Mouse (Mus musculus) right cerebral cortex, postnatal 10 days (tissue): ENCODE results near the gene Ankrd13a.
A peak's percentile ranks its signal among the peaks of the same experiment; 100 is the strongest.

Source experiments
- DNase-seq, 2 experiments: peaks; one replicate each; pipeline ENCODE4 v3.0.0; 2021; ENCODE audit warnings: low spot score in 2 of 2

The Ankrd13a gene

GRCm38 (mm10) chr5:114797253-114797652 is 22.8 kb downstream of the Ankrd13a start:
- DNase-seq = no peak

DNA sequence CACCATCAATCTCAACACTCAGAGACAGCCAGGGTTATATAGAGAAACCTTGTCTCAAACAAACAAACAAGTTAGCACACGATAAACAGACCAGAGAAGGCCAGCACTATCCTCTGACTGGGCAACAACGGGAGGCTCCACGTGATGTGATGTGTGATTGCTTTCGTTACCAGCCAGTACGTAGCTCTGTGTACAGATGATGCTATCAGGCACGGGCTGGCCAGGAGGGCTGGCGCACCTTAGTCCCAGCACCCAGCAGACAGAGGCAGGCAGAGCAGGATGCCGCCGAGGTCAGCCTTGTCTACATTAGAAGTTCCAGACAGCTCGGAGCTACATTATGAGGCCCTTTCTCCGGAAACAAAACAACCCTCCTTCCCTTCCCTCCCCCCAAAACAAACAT is 25.4 kb downstream of the Ankrd13a start:
- DNase-seq = no peak

DNA sequence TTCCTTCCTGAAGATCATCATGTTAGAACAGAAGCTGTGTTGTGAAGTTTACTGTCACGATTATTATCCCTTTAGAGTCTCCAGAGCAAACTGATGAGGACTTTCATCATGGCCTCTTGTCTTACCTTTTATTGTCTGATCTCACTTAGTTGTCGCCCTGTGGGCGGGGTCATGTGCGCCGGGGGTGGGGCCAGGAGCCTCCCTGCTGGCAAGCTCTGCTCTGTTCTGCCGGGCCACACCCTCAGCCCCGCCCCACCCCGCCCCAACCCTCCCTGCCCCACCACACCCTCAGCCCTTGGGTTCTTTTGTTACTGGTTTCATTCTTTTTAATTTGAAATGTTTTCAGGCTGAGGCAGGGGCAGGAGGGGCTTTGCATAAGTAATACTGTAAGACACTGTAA is 26.6 kb downstream of the Ankrd13a start:
- DNase-seq = no peak

DNA sequence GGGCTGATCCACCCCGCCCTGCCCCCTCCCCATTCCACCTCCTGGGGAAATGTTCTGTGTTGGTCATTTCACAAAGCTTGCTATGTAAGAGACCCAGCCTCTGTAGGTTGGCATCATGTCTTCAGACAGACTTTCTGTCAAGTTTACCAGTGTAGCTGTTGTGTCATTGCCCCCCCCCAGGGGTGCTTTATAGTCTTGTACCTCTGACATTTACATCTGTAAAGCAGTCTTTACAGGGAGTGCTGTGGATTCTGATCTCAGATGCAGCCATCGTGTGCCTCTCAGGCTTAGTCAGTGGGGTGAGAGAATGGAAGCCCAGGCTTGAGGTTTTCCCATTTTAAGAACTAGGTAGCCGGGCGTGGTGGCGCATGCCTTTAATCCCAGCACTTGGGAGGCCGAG is 27.4 kb downstream of the Ankrd13a start:
- no peak for DNase-seq

DNA sequence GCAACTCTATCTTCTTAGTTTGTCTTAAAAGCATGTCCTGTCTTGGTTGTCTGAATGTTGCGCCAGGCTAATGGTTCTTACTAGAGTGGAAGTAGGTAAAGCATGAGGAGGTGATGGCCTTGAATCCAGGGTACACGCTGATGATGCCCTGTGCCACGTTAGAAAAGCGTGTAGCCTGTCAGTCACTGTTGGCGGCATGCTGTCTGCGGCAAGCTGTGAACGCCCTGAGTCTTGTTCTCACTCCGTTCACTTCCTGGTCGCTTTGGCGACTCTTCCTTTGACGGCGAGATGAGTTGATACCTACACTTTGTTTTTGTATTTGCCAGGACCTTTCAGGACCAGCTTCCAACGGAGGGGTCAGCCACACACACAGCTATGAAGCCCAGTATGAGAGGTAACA is 28.8 kb downstream of the Ankrd13a start:
- no peak for DNase-seq

DNA sequence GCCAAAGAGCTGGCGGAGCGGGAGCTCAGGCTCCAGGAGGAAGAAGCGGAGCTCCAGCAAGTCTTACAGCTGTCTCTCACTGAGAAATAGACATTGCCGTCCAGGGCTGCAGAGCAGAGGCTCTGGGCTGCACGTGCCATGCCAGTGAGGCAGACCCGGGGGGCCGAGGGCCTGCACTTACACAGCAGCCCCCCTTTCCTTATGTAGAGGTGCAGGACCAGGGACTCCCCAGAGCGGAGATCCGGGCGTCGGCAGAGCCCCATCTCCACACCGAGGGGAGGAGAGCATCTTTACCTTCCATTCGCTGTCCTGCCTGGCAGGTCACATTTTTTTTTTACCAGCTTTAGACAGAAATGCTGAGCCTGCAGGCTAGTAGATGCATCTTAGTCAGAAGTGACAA is 29.9 kb downstream of the Ankrd13a start:
- no peak for DNase-seq

- DNase-seq = peak; percentile 67 to 72
Measured at GRCm38 (mm10) chr5:114804958-114805357, 30.5 kb downstream of the Ankrd13a start.

DNA sequence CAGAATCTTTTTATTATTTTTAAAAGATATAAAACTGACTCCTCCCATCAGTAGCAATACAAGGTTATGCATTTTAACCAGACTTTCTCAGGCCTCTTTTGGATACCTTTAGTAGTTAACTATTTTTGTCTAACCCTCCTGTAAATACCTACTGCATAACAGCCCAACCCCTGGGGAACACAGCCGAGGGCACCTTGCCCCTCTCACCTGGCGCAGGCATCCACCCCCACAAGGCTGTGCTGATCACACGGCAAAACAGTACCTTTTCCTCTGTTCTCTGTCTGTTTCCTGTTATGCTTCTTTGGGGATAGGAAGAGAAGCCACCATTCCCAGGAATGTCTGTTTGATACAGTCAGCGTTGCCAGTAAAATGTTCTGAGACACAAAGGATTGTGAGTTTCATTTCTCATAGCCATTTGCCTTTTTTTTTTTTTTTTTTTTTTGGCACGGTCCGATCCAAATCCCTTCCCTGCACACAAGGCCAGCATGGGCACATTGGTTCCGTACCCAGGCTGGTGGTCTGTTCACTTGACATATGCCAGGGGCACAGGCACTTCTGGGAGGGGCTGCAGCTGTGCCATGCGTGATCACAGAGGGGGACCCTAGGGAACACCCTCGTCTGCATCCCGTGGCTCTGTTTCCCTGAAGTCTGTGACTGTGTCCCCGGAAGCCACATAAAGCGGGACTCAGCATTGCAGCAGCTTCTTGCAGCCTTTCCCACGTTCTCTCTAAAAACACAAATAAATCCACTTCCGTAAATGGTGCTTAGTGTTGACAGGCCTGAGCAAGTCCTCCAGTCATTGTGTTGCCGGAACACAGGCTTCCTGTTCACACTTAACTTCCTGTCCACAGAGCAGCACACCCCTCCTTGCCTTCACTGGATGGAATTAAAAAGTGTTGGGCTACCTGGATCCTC is 31.2 kb downstream of the Ankrd13a start:
- no peak for DNase-seq

GRCm38 (mm10) chr5:114806636-114807035 is 32.2 kb downstream of the Ankrd13a start:
- no peak for DNase-seq

DNA sequence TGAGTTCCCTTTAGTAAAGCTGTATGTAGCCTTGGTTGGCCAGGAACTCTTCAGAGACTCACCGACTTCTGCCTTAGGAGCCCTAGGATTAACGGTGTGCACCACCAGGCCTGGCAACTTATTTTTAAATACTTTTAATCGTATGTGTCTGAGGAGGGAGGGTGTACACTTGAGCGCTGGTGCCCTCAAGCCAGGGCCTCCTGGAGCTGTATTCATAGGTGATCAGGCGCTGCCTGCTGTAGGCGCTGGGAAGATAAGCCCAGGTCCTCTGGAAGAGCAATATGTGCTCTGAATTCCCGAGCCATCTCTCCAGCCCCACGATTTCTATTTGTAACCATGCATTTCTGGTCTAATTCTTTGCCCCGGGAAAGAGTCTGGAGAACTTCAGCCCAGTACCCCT is 32.6 kb downstream of the Ankrd13a start:
- DNase-seq = no peak

DNA sequence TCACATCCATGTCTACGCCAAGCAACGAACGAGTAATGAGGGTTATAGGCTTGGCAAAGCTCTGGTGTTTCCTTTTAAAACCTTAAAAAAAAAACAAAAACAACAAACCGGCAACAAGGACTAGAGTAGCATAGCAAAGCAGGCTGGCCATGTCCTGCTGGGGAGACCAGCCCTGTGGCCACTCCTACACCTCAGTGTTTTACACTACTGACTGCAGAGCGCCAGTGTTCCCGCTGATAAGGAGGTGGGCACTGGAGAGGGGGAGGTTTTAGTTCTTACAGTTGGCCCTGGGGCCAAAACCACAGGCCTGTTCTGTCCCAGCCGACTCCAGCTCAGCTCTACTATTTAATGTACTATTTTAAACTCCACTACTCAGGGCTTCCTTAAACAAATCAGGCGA is 33.0 kb downstream of the Ankrd13a start:
- DNase-seq = no peak

DNA sequence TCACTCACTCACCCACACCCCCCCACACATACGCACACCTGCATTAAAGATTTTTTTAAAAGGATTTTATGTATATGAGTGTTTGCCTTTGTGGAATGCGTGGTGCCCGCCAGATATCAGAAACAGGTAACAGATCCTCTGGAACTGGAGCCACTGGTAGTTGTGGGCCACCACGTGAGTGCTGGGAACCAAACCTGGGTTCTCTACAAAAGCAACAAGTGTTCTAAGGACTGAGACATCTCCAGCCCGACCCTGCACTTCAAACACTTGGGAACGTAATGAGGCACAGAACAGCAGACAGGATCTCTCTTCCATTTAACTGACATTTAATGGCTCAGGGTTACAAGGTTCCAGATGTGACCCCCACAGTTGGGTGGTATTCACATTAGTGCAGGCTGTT is 33.4 kb downstream of the Ankrd13a start:
- no peak for DNase-seq

DNA sequence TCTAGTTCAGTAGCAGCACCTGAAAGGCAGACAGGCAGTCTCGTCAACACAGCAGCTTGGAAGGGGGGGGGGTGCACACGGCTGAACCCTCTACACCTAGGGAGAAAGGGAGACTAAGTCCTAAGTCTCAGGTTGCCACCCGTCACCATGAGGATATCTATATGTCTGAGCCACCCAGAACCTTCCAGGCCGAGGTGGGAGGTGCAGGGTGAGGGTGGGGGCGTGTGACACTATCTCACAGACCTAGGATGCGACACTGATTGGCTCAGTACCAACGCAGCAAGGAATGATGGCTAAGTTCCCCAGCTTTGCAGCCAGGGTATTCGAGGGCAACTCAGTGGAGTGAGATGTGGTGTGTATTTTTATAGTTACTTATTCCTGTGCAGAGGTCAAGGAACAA is 33.9 kb downstream of the Ankrd13a start:
- DNase-seq = no peak

- DNase-seq = no peak
Measured at GRCm38 (mm10) chr5:114809181-114809756, 34.8 kb downstream of the Ankrd13a start.

DNA sequence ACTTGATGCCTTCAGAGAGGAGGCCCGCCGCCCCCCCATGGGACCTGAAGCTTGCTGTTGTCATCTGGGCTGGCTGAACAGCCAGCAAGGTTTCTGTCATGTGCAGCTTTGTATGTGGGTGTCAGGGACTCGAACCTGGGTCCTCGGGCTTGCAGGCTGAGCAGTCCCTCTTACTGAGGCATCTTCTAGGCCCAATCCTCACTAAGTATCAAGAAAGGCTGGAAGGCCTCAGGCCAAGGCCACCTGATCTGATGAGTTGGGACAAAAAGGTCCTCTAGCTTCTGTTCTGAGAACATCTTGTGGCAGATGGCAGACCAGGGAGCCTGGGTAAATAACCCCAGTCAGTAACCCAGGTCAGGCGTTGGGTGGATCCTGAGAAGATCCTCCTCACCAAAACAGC is 35.3 kb downstream of the Ankrd13a start:
- DNase-seq = no peak

DNA sequence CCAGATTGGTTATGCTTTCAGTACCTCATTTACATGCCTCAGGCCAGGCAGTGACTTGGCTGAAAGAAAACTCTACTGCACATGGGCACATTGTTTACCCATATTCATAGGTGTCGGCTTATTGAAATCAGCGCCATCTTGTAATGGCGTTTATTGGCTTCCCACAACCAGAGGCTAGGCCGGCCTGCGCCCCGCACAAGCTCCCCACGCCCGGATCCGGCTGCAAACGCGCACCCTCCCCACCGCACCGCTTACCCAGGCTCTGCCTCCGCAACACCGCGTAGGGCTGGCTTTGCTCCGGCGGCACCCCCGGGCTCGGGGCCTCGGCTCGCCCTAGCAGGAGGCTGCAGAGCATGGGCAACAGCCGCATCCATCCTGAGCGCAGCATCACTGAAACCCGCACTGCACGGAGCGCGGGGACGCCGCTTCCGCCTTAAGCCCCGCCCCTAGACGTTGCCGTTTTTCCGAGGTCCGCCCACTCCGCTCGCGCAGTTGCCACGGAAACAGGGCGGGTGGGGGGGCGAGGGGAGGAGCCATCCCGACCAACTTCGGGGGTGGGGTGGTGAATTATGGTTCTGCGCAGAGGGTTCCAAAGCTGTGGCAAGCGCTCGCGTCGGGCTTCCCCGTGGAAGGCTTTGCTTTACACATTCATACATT is 39.2 kb downstream of the Ankrd13a start:
- DNase-seq = peak; percentile 95

GRCm38 (mm10) chr5:114816599-114816998 is 42.1 kb downstream of the Ankrd13a start:
- DNase-seq = no peak

GRCm38 (mm10) chr5:114818124-114818523 is 43.6 kb downstream of the Ankrd13a start:
- no peak for DNase-seq

- DNase-seq = peak; percentile 91 to 92
Measured at GRCm38 (mm10) chr5:114822796-114823688, 48.6 kb downstream of the Ankrd13a start, which contains the start of gene 1500011B03Rik. Gene 1500011B03Rik (minus strand): TSS chr5:114823468.

- peak in 1 of 2 experiments; percentile 58 for DNase-seq
Measured at GRCm38 (mm10) chr5:114824197-114824596, 49.7 kb downstream of the Ankrd13a start.

GRCm38 (mm10) chr5:114825978-114826691 is 51.7 kb downstream of the Ankrd13a start:
- peak; percentile 74 to 76 for DNase-seq
